Comparison of ENCODE assay signal across 11 mouse cellular contexts in genomic region chr17:32169518-32170225, GRCm38 (mm10). TPM values are rescaled to one million over a fixed set of nuclear protein-coding genes. Genes with fewer than 3 reads are reported as not detected.
A peak's percentile ranks its signal among the peaks of the same experiment; 100 is the strongest.
DNase-seq lines count a peak whose midpoint lies in the region; ATAC-seq and TF ChIP-seq lines count a peak whose summit lies in the region.
"Had no signal": no experiment of that assay in that cellular context is flagged by ENCODE, and none has a peak within 500 bp of the region (broad histone marks: within the 10 kb centered on the region; RNA-seq: fewer than 3 reads in every experiment).

No protein-coding gene starts in this region.

- 33% methylated on average over 4 of the region's 4 CpGs for WGBS in liver, postnatal 0 days (ENCODE audit: insufficient replicate concordance)

- peaks cover 15 to 34% of the 10 kb centered on the region in 2 experiments for H3K4me1 ChIP-seq in MEL (ENCODE audit: control insufficient read depth in 1 of 2, insufficient read depth in 2 of 2, low read length in 2 of 2)
- peaks cover 19% of the 10 kb centered on the region for H3K4me1 ChIP-seq in liver, postnatal 0 days (ENCODE audit: insufficient read depth)

- peak in 1 of 2 experiments; percentile 41; a peak in 1 of 4 replicates for TF ChIP-seq POLR2A in MEL (IDR thresholded peaks at IDR 0.05; ENCODE audit: control insufficient read depth in 1 of 2, insufficient read depth in 1 of 2, low read depth in 1 of 2, low read length in 2 of 2, poor library complexity in 1 of 2)

- H3K4me2 ChIP-seq in liver, postnatal 0 days (ENCODE audit: low read depth, low read length), result no peak overlapping the region
- H3K4me2 ChIP-seq: midbrain, embryonic 15.5 days had no signal

- H3K27ac ChIP-seq in MEL (ENCODE audit: control insufficient read depth, low read depth, low read length), result peak overlapping the region; percentile 84
- H3K27ac ChIP-seq in liver, postnatal 0 days (ENCODE audit: low read depth), result no peak overlapping the region
- H3K27ac ChIP-seq: forebrain, embryonic 10.5 days; midbrain, embryonic 15.5 days had no signal

- no peaks in the 10 kb centered on the region for H3K9me3 ChIP-seq in MEL (replicated peaks; ENCODE audit: insufficient read depth, low read length)
- H3K9me3 ChIP-seq in liver, postnatal 0 days (ENCODE audit: low read length), result no peaks in the 10 kb centered on the region
- H3K9me3 ChIP-seq: forebrain, embryonic 10.5 days; midbrain, embryonic 15.5 days had no signal

- peaks cover 0 to 27% of the 10 kb centered on the region in 2 experiments; a peak in 2 of 4 replicates for H3K36me3 ChIP-seq in MEL (ENCODE audit: control insufficient read depth in 1 of 2, insufficient read depth in 2 of 2, low read length in 2 of 2)
- H3K36me3 ChIP-seq in liver, postnatal 0 days (replicated peaks; ENCODE audit: insufficient read depth, low read length), result no peaks in the 10 kb centered on the region
- H3K36me3 ChIP-seq: forebrain, embryonic 10.5 days; midbrain, embryonic 15.5 days had no signal

- H3K79me2 ChIP-seq in MEL (ENCODE audit: control insufficient read depth, insufficient read depth, low read length, poor library complexity), result no peaks in the 10 kb centered on the region

- H3K27me3 ChIP-seq in MEL (ENCODE audit: control insufficient read depth in 1 of 2, insufficient read depth in 2 of 2, low read length in 2 of 2), result no peaks in the 10 kb centered on the region
- H3K27me3 ChIP-seq in liver, postnatal 0 days (ENCODE audit: insufficient read depth, low read length), result peaks cover 27% of the 10 kb centered on the region
- H3K27me3 ChIP-seq: midbrain, embryonic 15.5 days had no signal

- H3K9ac ChIP-seq in MEL (ENCODE audit: control insufficient read depth, low read depth, low read length, poor library complexity, severe bottlenecking), result peak overlapping the region; percentile 11; the same call in 1 of the 2 replicates
- H3K9ac ChIP-seq in liver, postnatal 0 days (replicated peaks), result no peak overlapping the region
- H3K9ac ChIP-seq: midbrain, embryonic 15.5 days had no signal

- TF ChIP-seq EP300 in MEL (IDR thresholded peaks at IDR 0.05; ENCODE audit: low read depth in 1 of 2, low read length in 2 of 2), result peak; percentile 93 to 96
- peak; percentile 49; the same call in 1 of the 2 replicates for TF ChIP-seq EP300 in liver, postnatal 0 days (IDR thresholded peaks at IDR 0.05; ENCODE audit: low read depth)

- peak; percentile 40; the same call in 1 of the 2 replicates for ATAC-seq in erythroblast, adult 5-6 weeks (replicated peaks; ENCODE audit: low FRiP score, poor library complexity, severe bottlenecking)
- peak; percentile 29; the same call in 1 of the 2 replicates for ATAC-seq in liver, postnatal 0 days
- ATAC-seq: midbrain, embryonic 15.5 days had no signal

- H3K4me3 ChIP-seq in MEL (ENCODE audit: control insufficient read depth in 1 of 2, insufficient read depth in 1 of 2, low read depth in 2 of 2, low read length in 2 of 2), result no peak overlapping the region
- H3K4me3 ChIP-seq in liver, postnatal 0 days (ENCODE audit: low read depth, low read length), result no peak overlapping the region
- H3K4me3 ChIP-seq: forebrain, embryonic 10.5 days; midbrain, embryonic 15.5 days had no signal

- no peak for TF ChIP-seq RAD21 in MEL (IDR thresholded peaks at IDR 0.05; ENCODE audit: low read depth, low read length)

- peak; percentile 96 for DNase-seq in MEL (ENCODE audit: low read depth, low spot score)
- DNase-seq in liver, postnatal 0 days, result no peak
- DNase-seq in thymus, postnatal 25 days, result peak; percentile 62
- no peak for DNase-seq in ovary, adult 18-20 months (ENCODE audit: low spot score)
- no peak for DNase-seq in kidney, postnatal 14 days
- no peak for DNase-seq in kidney, adult 8-10 months
- DNase-seq: gastrocnemius, postnatal 10 days; layer of hippocampus, adult 9-11 months had no signal

- TF ChIP-seq CTCF in MEL (IDR thresholded peaks at IDR 0.05 in 2 of 3, conservative IDR thresholded peaks at IDR 0.05 in 1 of 3; ENCODE audit: control insufficient read depth in 1 of 3, insufficient read depth in 1 of 3, low read depth in 2 of 3, low read length in 3 of 3, poor library complexity in 1 of 3, severe bottlenecking in 1 of 3), result no peak
- TF ChIP-seq CTCF in liver, postnatal 0 days (IDR thresholded peaks at IDR 0.05; ENCODE audit: low read depth), result no peak

TF ChIP-seq in MEL, 35 proteins besides CTCF, POLR2A, EP300 and RAD21:
- TF ChIP-seq ZNF384 (IDR thresholded peaks at IDR 0.05; ENCODE audit: low read depth, low read length), result peak; percentile 93
- TF ChIP-seq ETS1 (IDR thresholded peaks at IDR 0.05; ENCODE audit: low read depth, low read length), result peak; percentile 96
- TF ChIP-seq NELFE (IDR thresholded peaks at IDR 0.05; ENCODE audit: low read depth, low read length), result no peak
- TF ChIP-seq HCFC1 (IDR thresholded peaks at IDR 0.05; ENCODE audit: low read depth, low read length), result no peak
- peak; percentile 24 for TF ChIP-seq RCOR1 (IDR thresholded peaks at IDR 0.05; ENCODE audit: low read depth, low read length)
- peak; percentile 90 for TF ChIP-seq GATA1 (IDR thresholded peaks at IDR 0.05; ENCODE audit: low read depth, low read length)
- TF ChIP-seq TAL1 (IDR thresholded peaks at IDR 0.05; ENCODE audit: low read length), result peak; percentile 70
- TF ChIP-seq SIN3A (IDR thresholded peaks at IDR 0.05; ENCODE audit: low read length), result peak; percentile 68
- TF ChIP-seq MAX (IDR thresholded peaks at IDR 0.05; ENCODE audit: low read length), result peak; percentile 72
- TF ChIP-seq JUND (IDR thresholded peaks at IDR 0.05; ENCODE audit: low read depth, low read length), result peak; percentile 86
- peak; percentile 69 for TF ChIP-seq USF1 (IDR thresholded peaks at IDR 0.05; ENCODE audit: low read depth, low read length)
- TF ChIP-seq KAT2A (conservative IDR thresholded peaks at IDR 0.05; ENCODE audit: low read depth, low read length), result no peak
- TF ChIP-seq MYB (IDR thresholded peaks at IDR 0.05; ENCODE audit: low read depth, low read length), result peak; percentile 83
- TF ChIP-seq E2F4 (IDR thresholded peaks at IDR 0.05; ENCODE audit: borderline replicate concordance, low read depth, low read length), result no peak
- TF ChIP-seq TCF12 (IDR thresholded peaks at IDR 0.05; ENCODE audit: low read depth, low read length), result peak; percentile 87
- TF ChIP-seq ZKSCAN1 (IDR thresholded peaks at IDR 0.05; ENCODE audit: low read depth, low read length), result no peak
- TF ChIP-seq CHD2 (IDR thresholded peaks at IDR 0.05; ENCODE audit: low read length), result no peak
- TF ChIP-seq MXI1 (IDR thresholded peaks at IDR 0.05; ENCODE audit: low read depth, low read length), result peak; percentile 58; the same call in 1 of the 2 replicates
- peak; percentile 87 for TF ChIP-seq GABPA (IDR thresholded peaks at IDR 0.05; ENCODE audit: low read depth, low read length)
- TF ChIP-seq UBTF (IDR thresholded peaks at IDR 0.05; ENCODE audit: borderline replicate concordance, insufficient read depth, low read depth, low read length), result no peak
- TF ChIP-seq POLR2AphosphoS5 (IDR thresholded peaks at IDR 0.05; ENCODE audit: borderline replicate concordance, low read depth, low read length), result no peak
- 0 out of 2 replicates have a peak, but pooled peaks have one; percentile 4 for TF ChIP-seq SMC3 (IDR thresholded peaks at IDR 0.05; ENCODE audit: low read depth, low read length)
- TF ChIP-seq MYC (IDR thresholded peaks at IDR 0.05; ENCODE audit: low read depth, low read length), result peak; percentile 80
- no peak for TF ChIP-seq CHD1 (IDR thresholded peaks at IDR 0.05; ENCODE audit: low read depth, low read length)
- TF ChIP-seq NRF1 (IDR thresholded peaks at IDR 0.05; ENCODE audit: insufficient read depth, low read depth, low read length, poor library complexity, severe bottlenecking), result no peak
- TF ChIP-seq MAFK (IDR thresholded peaks at IDR 0.05; ENCODE audit: borderline replicate concordance, low read depth, low read length), result peak; percentile 100
TF ChIP-seq in MEL: peak in this region for 16.

RNA-seq across cellular contexts. Expression of gene Notch3, which starts 3.0 kb away (rescaled TPM):
- 0.07 and 0.08 TPM in 2 replicates for total RNA-seq in MEL (2012; rRNA removed)
- under 1 TPM in 1 of 2 experiments, not detected in 1; 0.50 TPM for polyA plus RNA-seq in MEL (2012; ENCODE audit: insufficient read depth in 1 of 2, insufficient read length in 2 of 2, low read depth in 1 of 2, low replicate concordance in 2 of 2, missing spikeins in 1 of 2)
- total RNA-seq in erythroblast, adult 5-6 weeks (2015; ENCODE audit: low replicate concordance), result not detected in 2 replicates
- 0.09 and 0.14 TPM in 2 replicates for total RNA-seq in erythroblast, adult 5-6 weeks (2017; ENCODE audit: low replicate concordance)
- 0.20 and 0.26 TPM in 2 replicates for polyA plus RNA-seq in liver, postnatal 0 days (2015; fragmentation: Nextera tagmentation; extraction: Ambion mirVana)

RNA-seq across cellular contexts. Expression of gene Ephx3, which starts 19.7 kb away (rescaled TPM):
- 0.07 and 0.08 TPM in 2 replicates for total RNA-seq in MEL (2012; rRNA removed)
- polyA plus RNA-seq in MEL (2012; ENCODE audit: insufficient read depth in 1 of 2, insufficient read length in 2 of 2, low read depth in 1 of 2, low replicate concordance in 2 of 2, missing spikeins in 1 of 2), result not detected
- total RNA-seq in erythroblast, adult 5-6 weeks (2015; ENCODE audit: low replicate concordance), result 1.9 TPM in 1 of 2 replicates, not detected in the other
- 0.68 TPM in 1 of 2 replicates, not detected in the other for total RNA-seq in erythroblast, adult 5-6 weeks (2017; ENCODE audit: low replicate concordance)
- not detected in 2 replicates for polyA plus RNA-seq in liver, postnatal 0 days (2015; fragmentation: Nextera tagmentation; extraction: Ambion mirVana)

Comparison
In these comparisons a context has a peak if more than half of its experiments do, and no peak if none do; other contexts are left out.
1. DNase-seq: peak in MEL (single experiment) and thymus, postnatal 25 days (single experiment); none in liver, postnatal 0 days (single experiment), ovary, adult 18-20 months (single experiment), kidney, postnatal 14 days (single experiment) and kidney, adult 8-10 months (0 of 2).